Mouse (Mus musculus) hindbrain, embryonic 10.5 days (tissue): ENCODE results near the gene Pla2g1b. TPM values are rescaled to one million over a fixed set of nuclear protein-coding genes. Genes with fewer than 3 reads are reported as not detected.
"Not testable (repeated sequence)": the region's sequence is repeated elsewhere in the genome, so short reads cannot be mapped to it uniquely, and the experiment has no call there.

ENCODE experiments used
- DNase-seq: peaks from one replicate; pipeline ENCODE4 v3.0.0-alpha.2; 2017; ENCODE audit warnings: low spot score
- H3K27ac ChIP-seq: fragments of 300-500 bp; sonication (generic); 2 replicates; pipeline ENCODE4 v1.5.1; 2016; ENCODE audit warnings: mild to moderate bottlenecking, moderate library complexity
- H3K27me3 ChIP-seq: fragments of 300-500 bp; sonication (generic); 2 replicates; pipeline ENCODE4 v1.6.1; 2016; ENCODE audit warnings: mild to moderate bottlenecking; ENCODE audit not compliant: poor library complexity, insufficient read depth, severe bottlenecking
- H3K36me3 ChIP-seq: fragments of 300-500 bp; sonication (generic); 2 replicates; pipeline ENCODE4 v1.6.1; 2016; ENCODE audit warnings: mild to moderate bottlenecking, moderate library complexity
- H3K4me1 ChIP-seq: fragments of 300-500 bp; sonication (generic); replicated peaks from 2 replicates; pipeline ENCODE4 v1.6.1; 2016; ENCODE audit warnings: mild to moderate bottlenecking
- H3K4me3 ChIP-seq: fragments of 300-500 bp; sonication (generic); 2 replicates; pipeline ENCODE4 v1.5.1; 2016; ENCODE audit warnings: mild to moderate bottlenecking, moderate library complexity
- H3K9me3 ChIP-seq: fragments of 300-500 bp; sonication (generic); 2 replicates; pipeline ENCODE4 v1.6.1; 2016; ENCODE audit warnings: mild to moderate bottlenecking, moderate library complexity
- WGBS: fragments of 180-500 bp; shearing (Covaris S2); methylation state at CpG from one replicate; pipeline ENCODE4 v1.1.7; 2016; 5-methylcytosine and 5-hydroxymethylcytosine counted together
- polyA plus RNA-seq: library from polyadenylated mRNA; unstranded; fragments of >200 nt; fragmentation: Nextera tagmentation; extraction: Ambion mirVana; gene quantifications from 2 replicates; pipeline ENCODE4 v1.2.1, GENCODE M21; 2016

Gene Pla2g1b
- polyA plus RNA-seq, 1 experiment from 2014 or later = 0.51 TPM

DNA sequence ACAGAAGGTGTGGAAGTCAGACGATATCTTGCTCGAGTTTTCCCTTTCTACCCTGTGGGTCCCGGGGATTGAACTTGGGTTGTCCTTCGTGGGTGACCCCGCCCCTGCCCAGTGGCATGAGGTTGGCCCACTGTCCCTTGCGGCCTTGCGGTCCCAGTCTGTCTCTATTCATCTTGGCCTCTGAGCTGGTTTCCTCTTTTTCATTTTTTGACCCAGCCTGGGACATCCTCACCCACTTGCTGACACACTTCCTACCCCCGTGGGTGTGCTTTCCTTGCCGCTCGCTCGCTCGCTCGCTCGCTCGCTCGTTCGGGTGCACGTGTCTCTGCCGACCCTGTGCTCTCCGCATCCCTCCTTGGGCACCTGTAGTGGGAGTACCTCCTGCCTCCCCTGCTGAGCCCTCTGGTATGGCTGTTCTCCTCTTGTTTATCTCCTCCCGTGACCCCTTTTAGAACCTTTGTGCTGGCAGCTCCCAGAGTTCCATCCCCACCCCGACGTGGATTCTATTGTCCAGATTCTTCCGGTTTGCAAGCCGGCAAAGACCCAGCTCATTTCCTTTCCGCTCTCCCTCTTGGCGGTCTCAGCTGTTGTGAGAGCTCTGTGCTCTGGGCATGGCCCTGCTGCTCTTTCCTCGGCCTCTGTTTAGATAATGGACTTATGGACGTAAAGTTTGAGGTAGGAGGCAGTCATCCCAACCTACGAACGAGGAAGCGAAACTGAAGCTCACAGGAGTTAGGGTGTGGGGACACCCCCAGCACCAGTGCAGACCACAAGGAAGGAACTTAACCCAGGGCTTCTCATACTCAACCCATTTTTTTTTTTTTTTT lies 50.2 kb downstream of the Pla2g1b start:
- Histone ChIP-seq H3K4me1 (peaks cover 40% of the 10 kb centered on the region), H3K9me3 (no peaks in the 10 kb centered on the region), H3K27me3 (no peaks in the 10 kb centered on the region), H3K36me3 (peaks cover 22% of the 10 kb centered on the region), H3K4me3 (no peak overlapping the region), H3K27ac (peak overlapping the region; percentile 67)
- DNase-seq = no peak
- WGBS = 78% methylated on average over 32 of the region's 32 CpGs

DNA sequence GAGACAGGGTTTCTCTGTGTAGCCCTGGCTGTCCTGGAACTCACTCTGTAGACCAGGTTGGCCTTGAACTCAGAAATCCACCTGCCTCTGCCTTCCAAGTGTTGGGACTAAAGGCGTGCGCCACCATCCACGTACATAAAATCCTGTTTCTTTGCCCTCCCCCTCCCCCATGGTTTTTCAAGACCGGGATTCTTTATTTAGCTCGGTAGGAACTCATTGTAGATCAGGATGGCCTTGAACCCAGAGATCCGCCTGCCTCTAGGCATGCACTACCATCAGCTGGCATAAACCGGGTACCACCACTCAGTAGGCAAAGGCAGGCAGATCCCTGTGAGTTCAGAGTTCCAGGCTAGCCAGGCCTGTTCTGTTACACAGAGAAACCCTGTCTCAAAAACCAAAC lies 50.8 kb downstream of the Pla2g1b start:
- DNase-seq = no peak
- Histone ChIP-seq H3K27me3 (no peaks in the 10 kb centered on the region), H3K4me1 (peaks cover 42% of the 10 kb centered on the region), H3K9me3 (no peaks in the 10 kb centered on the region), H3K27ac (no peak overlapping the region), H3K36me3 (peaks cover 22% of the 10 kb centered on the region), H3K4me3 (no peak overlapping the region)
- 93% methylated on average over 7 of the region's 7 CpGs for WGBS

DNA sequence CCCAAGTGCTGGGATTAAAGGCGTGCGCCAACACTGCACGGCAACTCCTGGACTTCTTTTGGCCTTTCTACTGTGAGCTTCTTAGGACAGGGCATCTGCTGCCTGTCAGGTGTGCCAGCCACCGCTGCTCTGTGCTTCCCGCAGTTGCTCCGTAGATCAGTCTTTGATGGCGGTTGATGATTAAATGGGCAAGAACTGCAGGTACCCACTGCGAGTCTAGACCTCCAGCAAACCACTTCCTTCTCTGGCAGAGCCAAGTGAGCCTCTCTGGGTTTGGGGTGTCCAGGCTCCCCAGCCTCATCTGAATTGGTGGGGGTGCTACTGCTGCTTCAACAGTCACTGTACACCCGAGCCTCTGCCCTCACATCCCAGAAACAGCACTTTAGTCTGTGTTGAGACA lies 51.4 kb downstream of the Pla2g1b start:
- DNase-seq = no peak
- no peak overlapping the region for H3K4me3 ChIP-seq
- peaks cover 45% of the 10 kb centered on the region for H3K4me1 ChIP-seq
- WGBS = 94% methylated on average over 9 of the region's 9 CpGs
- H3K27ac ChIP-seq = no peak overlapping the region
- H3K27me3 ChIP-seq = no peaks in the 10 kb centered on the region
- H3K9me3 ChIP-seq = no peaks in the 10 kb centered on the region
- peaks cover 22% of the 10 kb centered on the region for H3K36me3 ChIP-seq

DNA sequence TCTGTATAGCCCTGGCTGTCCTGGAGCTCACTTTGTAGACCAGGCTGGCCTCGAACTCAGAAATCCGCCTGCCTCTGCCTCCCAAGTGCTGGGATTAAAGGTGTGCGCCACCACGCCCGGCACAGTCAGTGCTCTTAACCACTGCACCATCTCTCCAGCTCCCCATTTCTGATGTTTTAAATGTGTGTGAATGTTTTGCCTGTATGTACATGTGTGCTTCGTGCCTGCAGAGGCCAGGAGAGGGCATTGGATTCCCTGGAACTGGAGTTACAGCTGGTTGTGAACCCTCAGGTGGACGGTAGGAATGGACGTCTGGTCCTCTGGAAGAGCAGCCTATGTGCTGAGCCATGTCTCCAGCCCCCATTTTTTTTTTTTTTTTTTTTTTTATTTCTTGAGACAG lies 52.2 kb downstream of the Pla2g1b start:
- Histone ChIP-seq H3K36me3 (peaks cover 22% of the 10 kb centered on the region), H3K4me1 (peaks cover 52% of the 10 kb centered on the region)
- WGBS = 93% methylated on average over 8 of the region's 8 CpGs
- not testable (repeated sequence) for DNase-seq, H3K27ac ChIP-seq, H3K9me3 ChIP-seq, H3K4me3 ChIP-seq, H3K27me3 ChIP-seq

DNA sequence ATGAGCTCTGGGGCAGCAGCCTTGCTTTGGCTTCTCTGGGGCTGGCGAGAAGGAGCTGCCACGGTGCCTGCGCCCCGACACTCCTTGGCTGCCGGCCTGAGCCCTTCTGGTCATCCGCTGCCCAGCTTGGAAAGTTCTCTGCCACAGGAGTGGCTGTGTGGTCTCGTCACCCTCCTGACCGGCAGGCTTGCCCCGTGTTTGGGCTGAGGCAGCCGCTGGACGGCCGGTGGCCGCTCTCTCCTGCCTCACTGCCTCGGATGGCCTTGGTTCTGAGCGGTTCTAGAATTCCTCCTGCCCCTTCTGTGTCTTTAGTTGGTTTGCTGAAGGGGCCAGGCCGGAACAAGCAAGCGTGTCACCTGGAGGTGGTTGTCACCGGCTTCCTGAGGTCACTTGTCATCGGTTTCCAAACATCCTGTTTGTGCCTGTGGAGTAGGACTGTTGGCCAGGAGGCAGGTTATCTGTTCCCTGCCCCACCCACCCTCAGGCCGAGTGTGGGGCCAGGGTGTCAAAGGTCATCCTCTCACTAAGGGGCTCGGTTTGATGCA lies 54.3 kb downstream of the Pla2g1b start:
- peaks cover 61% of the 10 kb centered on the region for H3K4me1 ChIP-seq
- H3K27ac ChIP-seq = peak overlapping the region; percentile 68
- 62% methylated on average over 21 of the region's 21 CpGs for WGBS
- H3K9me3 ChIP-seq = no peaks in the 10 kb centered on the region
- peaks cover 22% of the 10 kb centered on the region for H3K36me3 ChIP-seq
- no peaks in the 10 kb centered on the region for H3K27me3 ChIP-seq
- no peak overlapping the region for H3K4me3 ChIP-seq
- no peak for DNase-seq

DNA sequence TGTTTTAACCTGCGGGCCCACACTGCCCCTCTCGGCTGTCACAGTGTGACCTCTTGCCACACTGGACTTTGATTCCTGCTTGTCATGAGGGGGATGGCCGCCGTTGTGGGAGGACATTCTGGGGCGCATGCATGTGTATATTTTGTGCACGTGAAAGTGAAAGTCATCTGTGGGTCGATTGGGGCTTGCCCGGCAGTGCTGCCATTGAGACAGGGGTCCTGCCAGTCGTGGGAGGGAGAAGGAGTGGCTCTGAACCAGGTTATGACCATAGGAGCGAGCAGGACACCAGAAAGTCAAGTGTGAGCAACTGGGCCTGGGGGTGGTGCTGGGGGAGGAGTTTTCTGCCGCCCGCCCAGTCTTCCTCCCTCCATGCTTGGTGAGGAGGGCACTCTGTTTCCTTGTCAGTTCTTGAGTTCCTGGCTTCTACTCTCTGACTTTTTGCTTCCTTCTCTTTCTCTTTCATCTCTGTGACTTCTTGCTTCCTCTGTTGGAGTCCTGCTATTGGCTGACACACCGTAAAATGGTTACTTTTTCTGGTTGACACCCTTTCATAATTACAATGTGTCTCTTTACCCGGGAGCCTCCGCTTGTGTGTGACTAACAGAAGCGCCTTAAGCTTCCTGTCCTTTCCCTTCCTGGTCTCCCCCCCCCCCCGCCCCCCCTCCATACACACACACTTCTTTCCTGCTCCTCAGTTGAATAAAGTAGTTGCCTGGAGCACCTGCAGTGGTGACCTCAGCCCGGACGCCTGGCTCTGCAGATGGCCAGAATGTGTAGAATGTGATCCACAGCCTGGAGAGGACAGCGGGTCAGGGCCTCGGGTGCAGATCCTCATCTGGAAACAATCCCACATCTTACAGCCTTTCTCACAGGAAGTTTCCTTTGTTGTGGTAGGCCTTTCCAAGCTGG lies 55.7 kb downstream of the Pla2g1b start:
- H3K9me3 ChIP-seq = no peaks in the 10 kb centered on the region
- peaks cover 64% of the 10 kb centered on the region for H3K4me1 ChIP-seq
- 0 out of 2 replicates have a peak overlapping the region, but pooled peaks have one; percentile 11 for H3K4me3 ChIP-seq
- peak overlapping the region; percentile 81 for H3K27ac ChIP-seq
- 65% methylated on average over 21 of the region's 21 CpGs for WGBS
- DNase-seq = peak; percentile 68
- H3K36me3 ChIP-seq = peaks cover 12% of the 10 kb centered on the region
- H3K27me3 ChIP-seq = no peaks in the 10 kb centered on the region

GRCm38 (mm10) chr5:115522531-115522930 lies 56.5 kb downstream of the Pla2g1b start:
- peaks cover 64% of the 10 kb centered on the region for H3K4me1 ChIP-seq
- peaks cover 5% of the 10 kb centered on the region; the same call in 1 of the 2 replicates for H3K36me3 ChIP-seq
- H3K27me3 ChIP-seq = no peaks in the 10 kb centered on the region
- no peak for DNase-seq
- H3K9me3 ChIP-seq = no peaks in the 10 kb centered on the region
- 79% methylated on average over 4 of the region's 4 CpGs for WGBS
- H3K27ac ChIP-seq = peak overlapping the region; percentile 81
- no peak overlapping the region for H3K4me3 ChIP-seq

GRCm38 (mm10) chr5:115522981-115523499 lies 57.0 kb downstream of the Pla2g1b start:
- no peak overlapping the region for H3K4me3 ChIP-seq

GRCm38 (mm10) chr5:115523971-115524370 lies 57.9 kb downstream of the Pla2g1b start:
- Histone ChIP-seq H3K36me3 (no peaks in the 10 kb centered on the region), H3K27ac (peak overlapping the region; percentile 81), H3K4me1 (peaks cover 72% of the 10 kb centered on the region), H3K9me3 (no peaks in the 10 kb centered on the region), H3K4me3 (peak overlapping the region; percentile 32), H3K27me3 (no peaks in the 10 kb centered on the region)
- peak; percentile 65 for DNase-seq
- WGBS = 4% methylated on average over 15 of the region's 15 CpGs

More at GRCm38 (mm10) chr5:115522981-115523499, 57.0 kb downstream of the Pla2g1b start:
- Histone ChIP-seq H3K27me3 (no peaks in the 10 kb centered on the region), H3K9me3 (no peaks in the 10 kb centered on the region), H3K27ac (peak overlapping the region; percentile 81; the same call in 1 of the 2 replicates), H3K36me3 (peaks cover 4% of the 10 kb centered on the region; the same call in 1 of the 2 replicates), H3K4me1 (peaks cover 66% of the 10 kb centered on the region)
- WGBS = 75% methylated on average over 15 of the region's 15 CpGs
- no peak for DNase-seq

Other genes with a start within 250 kb of the Pla2g1b start
- 104 and 114 TPM in 2 replicates for gene Pop5, start 230.4 kb upstream of the Pla2g1b start, polyA plus RNA-seq
- gene Rnf10, start 193.4 kb upstream of the Pla2g1b start, polyA plus RNA-seq = 132 and 172 TPM in 2 replicates
- gene Coq5, start 186.6 kb upstream of the Pla2g1b start, polyA plus RNA-seq = 49.6 and 55.1 TPM in 2 replicates
- gene Dynll1, start 165.3 kb upstream of the Pla2g1b start, polyA plus RNA-seq = 1,684 and 1,740 TPM in 2 replicates
- gene Srsf9, start 139.1 kb upstream of the Pla2g1b start, polyA plus RNA-seq = 383 and 387 TPM in 2 replicates
- gene Gatc, start 125.1 kb upstream of the Pla2g1b start, polyA plus RNA-seq = 35.6 and 41.2 TPM in 2 replicates
- 56.3 and 57.2 TPM in 2 replicates for gene Triap1, start 125.0 kb upstream of the Pla2g1b start, polyA plus RNA-seq
- 875 and 1,016 TPM in 2 replicates for gene Cox6a1, start 117.3 kb upstream of the Pla2g1b start, polyA plus RNA-seq
- gene Msi1, start 36.7 kb upstream of the Pla2g1b start, polyA plus RNA-seq = 167 and 222 TPM in 2 replicates
- 17.2 and 17.3 TPM in 2 replicates for gene Sirt4, start 18.5 kb downstream of the Pla2g1b start, polyA plus RNA-seq
- 32.6 and 42.6 TPM in 2 replicates for gene Pxn, start 40.4 kb downstream of the Pla2g1b start, polyA plus RNA-seq
- 1,124 and 1,374 TPM in 2 replicates for gene Rplp0, start 93.2 kb downstream of the Pla2g1b start, polyA plus RNA-seq
- gene Gcn1l1, start 99.0 kb downstream of the Pla2g1b start, polyA plus RNA-seq = 56.9 and 57.5 TPM in 2 replicates
- 13.3 and 15.7 TPM in 2 replicates for gene Rab35, start 165.6 kb downstream of the Pla2g1b start, polyA plus RNA-seq